In the genomic region with DNA sequence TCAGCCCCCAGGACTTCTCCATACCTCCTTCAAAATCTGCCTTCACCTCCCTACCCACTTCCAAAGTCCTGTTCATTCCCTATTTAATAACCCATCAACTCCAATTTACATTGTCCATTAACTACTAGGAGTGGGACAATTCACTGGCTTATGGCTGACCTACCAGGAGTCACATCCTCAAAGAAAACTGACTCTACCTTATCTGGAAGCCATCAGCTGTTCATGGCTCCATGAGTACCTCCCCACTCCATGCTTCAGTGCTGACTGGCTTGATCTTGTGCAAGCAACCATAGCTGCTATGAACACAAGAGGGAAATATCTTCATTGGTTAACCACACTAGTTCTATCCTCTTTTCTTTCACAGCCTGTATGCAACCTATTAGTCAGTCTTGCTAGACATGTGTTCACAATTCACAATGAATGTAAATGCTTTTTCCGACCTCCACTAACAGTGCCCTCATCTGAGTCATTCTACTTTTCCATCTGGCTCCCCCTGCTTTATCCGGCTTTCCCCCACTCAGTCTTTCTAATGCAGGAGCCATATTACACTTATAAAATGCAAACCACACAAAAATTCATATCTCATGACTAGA, we compare ENCODE assay signal across 12 mouse cellular contexts.
"Had no signal": no experiment of that assay in that cellular context is flagged by ENCODE, and none has a peak within 500 bp of the region (broad histone marks: within the 10 kb centered on the region; RNA-seq: fewer than 3 reads in every experiment).

No protein-coding gene starts in this region.

- H3K9ac ChIP-seq: limb, embryonic 13.5 days; liver, embryonic 14.5 days; midbrain, embryonic 12.5 days; neural tube, embryonic 13.5 days had no signal

- H3K27me3 ChIP-seq: limb, embryonic 13.5 days; midbrain, embryonic 12.5 days; neural tube, embryonic 13.5 days had no signal

- H3K36me3 ChIP-seq: limb, embryonic 13.5 days; midbrain, embryonic 12.5 days; neural tube, embryonic 13.5 days had no signal

- H3K4me2 ChIP-seq: limb, embryonic 13.5 days; midbrain, embryonic 12.5 days; neural tube, embryonic 13.5 days had no signal

- ATAC-seq: midbrain, embryonic 16.5 days had no signal

- H3K4me3 ChIP-seq: layer of hippocampus, adult 2 months; limb, embryonic 13.5 days; midbrain, embryonic 12.5 days; neural tube, embryonic 13.5 days had no signal

- H3K4me1 ChIP-seq: limb, embryonic 13.5 days had no signal

- H3K9me3 ChIP-seq: limb, embryonic 13.5 days; midbrain, embryonic 12.5 days; neural tube, embryonic 13.5 days had no signal

- H3K27ac ChIP-seq: layer of hippocampus, adult 2 months; limb, embryonic 13.5 days; liver, embryonic 14.5 days; midbrain, embryonic 12.5 days; neural tube, embryonic 13.5 days had no signal

- DNase-seq: kidney, adult 18-20 months; kidney, postnatal 4 days; left cerebral cortex, postnatal 4 days; lung, adult 18-20 months; retina, postnatal 1 day; thymus, postnatal 4 days had no signal
